Mouse (Mus musculus) heart, embryonic 13.5 days (tissue): ENCODE data around the gene Tbx4. TPM values are rescaled to one million over a fixed set of nuclear protein-coding genes. Genes with fewer than 3 reads are reported as not detected.

ENCODE experiments used
- ATAC-seq: fragments of 200-750 bp; cut with Nextera tagmentation; 2 replicates; pipeline ENCODE4 v1.8.0; 2017; ENCODE audit warnings: moderate TSS enrichment; ENCODE audit not compliant: insufficient number of reproducible peaks, low FRiP score, low TSS enrichment; ENCODE audit errors: extremely low read depth
- H3K27ac ChIP-seq: fragments of 300-500 bp; sonication (generic); replicated peaks from 2 replicates; pipeline ENCODE4 v1.5.1; 2015; ENCODE audit warnings: moderate library complexity, mild to moderate bottlenecking, inconsistent platforms
- H3K27me3 ChIP-seq: fragments of 300-500 bp; sonication (generic); replicated peaks from 2 replicates; pipeline ENCODE4 v1.6.1; 2015; ENCODE audit warnings: mild to moderate bottlenecking, inconsistent platforms
- H3K36me3 ChIP-seq: fragments of 300-500 bp; sonication (generic); 2 replicates; pipeline ENCODE4 v1.6.1; 2015; ENCODE audit warnings: mild to moderate bottlenecking, inconsistent platforms
- H3K4me1 ChIP-seq: fragments of 300-500 bp; sonication (generic); 2 replicates; pipeline ENCODE4 v1.6.1; 2015; ENCODE audit warnings: inconsistent platforms
- H3K4me2 ChIP-seq: fragments of 300-500 bp; sonication (generic); 2 replicates; pipeline ENCODE4 v1.6.1; 2015; ENCODE audit warnings: inconsistent platforms, mild to moderate bottlenecking, moderate library complexity
- H3K4me3 ChIP-seq: fragments of 300-500 bp; sonication (generic); 2 replicates; pipeline ENCODE4 v1.5.1; 2015; ENCODE audit warnings: moderate library complexity, mild to moderate bottlenecking, inconsistent platforms
- H3K9ac ChIP-seq: fragments of 300-500 bp; sonication (generic); 2 replicates; pipeline ENCODE4 v1.6.1; 2015; ENCODE audit warnings: inconsistent platforms, mild to moderate bottlenecking, moderate library complexity
- H3K9me3 ChIP-seq: fragments of 300-500 bp; sonication (generic); 2 replicates; pipeline ENCODE4 v1.6.1; 2016; ENCODE audit warnings: inconsistent platforms
- WGBS: fragments of 180-500 bp; shearing (Covaris S2); methylation state at CpG from one replicate; pipeline ENCODE4 v1.1.7; 2015; ENCODE audit warnings: mixed read lengths; 5-methylcytosine and 5-hydroxymethylcytosine counted together
- polyA plus RNA-seq: library from polyadenylated mRNA; unstranded; fragments of >200 nt; fragmentation: Nextera tagmentation; extraction: Ambion mirVana; gene quantifications from 2 replicates; pipeline ENCODE4 v1.2.1, GENCODE M21; 2015

The Tbx4 gene
- polyA plus RNA-seq, 1 experiment from 2014 or later, result 3.2 TPM

- Histone ChIP-seq H3K4me3 (no peak overlapping the region), H3K9ac (no peak overlapping the region), H3K27ac (no peak overlapping the region), H3K9me3 (no peaks in the 10 kb centered on the region), H3K4me1 (no peaks in the 10 kb centered on the region), H3K36me3 (no peaks in the 10 kb centered on the region), H3K27me3 (peaks cover 4% of the 10 kb centered on the region; the same call in 1 of the 2 replicates), H3K4me2 (no peak overlapping the region)
- WGBS, result 58% methylated on average over 12 of the region's 12 CpGs
- no peak for ATAC-seq
These were observed 69.4 kb downstream of the Tbx4 start for GRCm38 (mm10) chr11:85955611-85956010.

DNA sequence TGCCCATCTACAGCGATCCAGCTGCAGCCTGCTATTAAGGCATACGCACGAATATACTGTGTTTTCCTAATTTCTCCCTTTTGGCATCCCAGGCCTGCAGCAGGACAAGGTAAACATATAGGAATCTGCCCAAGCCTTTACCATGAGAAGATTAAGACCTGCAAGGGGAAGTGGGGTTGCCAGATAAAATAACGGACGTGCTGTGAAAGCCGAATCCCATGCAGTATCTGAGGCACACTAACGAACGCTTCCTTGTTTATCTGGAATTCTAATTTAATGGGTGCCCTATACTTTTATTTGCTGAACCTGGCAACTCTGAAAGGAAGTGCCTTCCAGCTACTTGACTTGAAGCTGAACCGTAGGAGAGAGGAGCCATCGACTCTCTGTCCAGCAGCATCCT lies 70.2 kb downstream of the Tbx4 start:
- Histone ChIP-seq H3K4me2 (no peak overlapping the region), H3K4me3 (no peak overlapping the region), H3K27me3 (peaks cover 4% of the 10 kb centered on the region; the same call in 1 of the 2 replicates), H3K36me3 (no peaks in the 10 kb centered on the region), H3K27ac (no peak overlapping the region), H3K9ac (no peak overlapping the region), H3K4me1 (no peaks in the 10 kb centered on the region), H3K9me3 (no peaks in the 10 kb centered on the region)
- 64% methylated on average over 10 of the region's 10 CpGs for WGBS
- ATAC-seq, result no peak

DNA sequence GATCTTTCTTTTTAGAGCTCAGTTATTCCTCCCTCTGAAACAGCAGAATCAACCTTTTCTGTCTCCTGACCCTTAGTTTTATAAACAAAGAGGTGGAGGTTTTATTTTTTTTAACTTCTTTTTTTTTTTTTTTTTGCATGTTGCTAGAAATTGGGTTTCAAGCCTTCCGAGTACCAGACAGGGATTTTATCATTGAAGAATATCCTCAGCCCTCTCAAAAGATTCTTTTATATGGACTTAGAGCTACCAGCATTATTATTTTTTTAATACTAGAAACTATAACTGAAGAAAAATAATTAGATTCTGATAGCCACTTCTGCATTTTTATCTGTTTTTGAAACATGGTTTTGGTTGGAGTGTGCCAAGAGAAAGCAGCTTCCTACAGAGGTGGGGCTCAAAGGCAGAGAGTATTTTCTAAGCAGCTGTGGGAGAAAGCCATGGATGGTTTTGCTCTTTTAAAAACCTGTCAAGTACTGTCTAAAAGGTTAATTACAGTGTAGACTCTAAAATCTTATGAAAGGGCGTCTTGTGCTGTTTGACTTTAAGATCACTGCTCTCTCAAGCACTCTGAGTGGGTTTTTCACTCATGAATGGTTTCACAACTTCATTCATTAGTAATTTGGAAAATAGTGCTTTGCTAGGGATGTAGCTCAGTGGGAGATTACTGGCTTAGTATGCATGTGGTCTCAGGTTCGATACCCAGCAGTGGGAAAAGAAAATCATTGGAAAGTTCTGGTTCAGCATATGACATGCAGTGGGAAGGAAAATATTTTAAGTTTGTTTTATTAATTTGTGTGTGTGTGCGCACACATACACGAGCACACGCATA lies 70.9 kb downstream of the Tbx4 start:
- Histone ChIP-seq H3K27ac (no peak overlapping the region), H3K36me3 (no peaks in the 10 kb centered on the region), H3K9ac (no peak overlapping the region), H3K27me3 (peaks cover 4% of the 10 kb centered on the region; the same call in 1 of the 2 replicates), H3K4me2 (no peak overlapping the region), H3K9me3 (no peaks in the 10 kb centered on the region), H3K4me3 (no peak overlapping the region), H3K4me1 (no peaks in the 10 kb centered on the region)
- WGBS, result 81% methylated on average over 6 of the region's 6 CpGs
- ATAC-seq, result no peak

DNA sequence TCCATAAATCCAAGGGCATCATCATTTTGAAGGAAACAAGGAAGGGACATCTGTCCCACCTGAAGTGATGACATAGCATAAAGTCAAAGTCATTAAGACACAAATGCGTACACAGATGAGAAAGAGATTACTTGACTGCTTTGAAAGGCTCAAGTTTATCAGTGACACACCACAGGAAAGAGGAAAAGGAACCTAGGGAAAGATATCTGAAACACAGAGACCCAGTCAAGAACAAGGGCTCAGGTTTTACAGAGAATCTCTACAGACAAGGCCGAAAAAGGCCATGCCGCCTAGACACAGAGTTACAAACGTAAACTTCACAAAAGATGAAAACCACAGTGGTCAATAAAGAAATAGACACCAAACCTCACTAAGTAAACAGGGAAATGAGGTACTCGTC lies 73.6 kb downstream of the Tbx4 start:
- Histone ChIP-seq H3K27ac (no peak overlapping the region), H3K4me1 (no peaks in the 10 kb centered on the region), H3K4me3 (no peak overlapping the region), H3K27me3 (peaks cover 3% of the 10 kb centered on the region; the same call in 1 of the 2 replicates), H3K9ac (no peak overlapping the region), H3K36me3 (no peaks in the 10 kb centered on the region), H3K4me2 (no peak overlapping the region), H3K9me3 (no peaks in the 10 kb centered on the region)
- 72% methylated on average over 5 of the region's 5 CpGs for WGBS
- ATAC-seq, result no peak

- H3K4me2 ChIP-seq, result no peak overlapping the region
- H3K9me3 ChIP-seq, result no peaks in the 10 kb centered on the region
- no peak for ATAC-seq
- no peak overlapping the region for H3K9ac ChIP-seq
- no peak overlapping the region for H3K4me3 ChIP-seq
- WGBS, result 55% methylated on average over 6 of the region's 6 CpGs
- H3K36me3 ChIP-seq, result no peaks in the 10 kb centered on the region
- no peaks in the 10 kb centered on the region; the same call in 1 of the 2 replicates for H3K27me3 ChIP-seq
- H3K27ac ChIP-seq, result no peak overlapping the region
- no peaks in the 10 kb centered on the region for H3K4me1 ChIP-seq
These were observed 74.1 kb downstream of the Tbx4 start for GRCm38 (mm10) chr11:85960273-85960672.

GRCm38 (mm10) chr11:85961498-85961897 lies 75.3 kb downstream of the Tbx4 start:
- H3K27me3 ChIP-seq, result no peaks in the 10 kb centered on the region; the same call in 1 of the 2 replicates
- H3K36me3 ChIP-seq, result no peaks in the 10 kb centered on the region
- H3K27ac ChIP-seq, result no peak overlapping the region
- no peak overlapping the region for H3K4me3 ChIP-seq
- no peak for ATAC-seq
- no peaks in the 10 kb centered on the region for H3K4me1 ChIP-seq
- no peak overlapping the region for H3K9ac ChIP-seq
- no peak overlapping the region for H3K4me2 ChIP-seq
- H3K9me3 ChIP-seq, result no peaks in the 10 kb centered on the region
- WGBS, result 63% methylated on average over 9 of the region's 9 CpGs

Other genes starting within 250 kb of the Tbx4 start
- gene Tbx2, start 53.9 kb upstream of the Tbx4 start, polyA plus RNA-seq, result 2.0 and 2.9 TPM in 2 replicates
- not detected in 2 replicates for gene Gm11444, start 36.1 kb upstream of the Tbx4 start, polyA plus RNA-seq